Mouse (Mus musculus): Measurements from ENCODE around the gene Hs6st3.
"Not testable (repeated sequence)": the region's sequence is repeated elsewhere in the genome, so short reads cannot be mapped to it uniquely, and the experiment has no call there.

The Hs6st3 gene

GRCm38 (mm10) chr14:119452797-119453196 is 314.7 kb downstream of the Hs6st3 start:
- DNase-seq: no peak

- DNase-seq: no peak
Measured at GRCm38 (mm10) chr14:119464308-119464707, 326.2 kb downstream of the Hs6st3 start.

- DNase-seq: no peak
Measured at GRCm38 (mm10) chr14:119464883-119465282, 326.7 kb downstream of the Hs6st3 start.

- no peak for DNase-seq
Measured at GRCm38 (mm10) chr14:119466899-119467588, 328.9 kb downstream of the Hs6st3 start.

GRCm38 (mm10) chr14:119476582-119476981 is 338.4 kb downstream of the Hs6st3 start:
- no peak for DNase-seq

GRCm38 (mm10) chr14:119477836-119478235 is 339.7 kb downstream of the Hs6st3 start:
- DNase-seq: no peak

GRCm38 (mm10) chr14:119488978-119489703 is 351.0 kb downstream of the Hs6st3 start:
- no peak for DNase-seq

- no peak for DNase-seq
Measured at GRCm38 (mm10) chr14:119520632-119521031, 382.5 kb downstream of the Hs6st3 start.

- DNase-seq: no peak
Measured at GRCm38 (mm10) chr14:119521056-119521455, 382.9 kb downstream of the Hs6st3 start.

- no peak for DNase-seq
Measured at GRCm38 (mm10) chr14:119532889-119533546, 394.9 kb downstream of the Hs6st3 start.

GRCm38 (mm10) chr14:119540505-119540904 is 402.4 kb downstream of the Hs6st3 start:
- DNase-seq: no peak

GRCm38 (mm10) chr14:119544596-119544995 is 406.5 kb downstream of the Hs6st3 start:
- no peak for DNase-seq

- no peak for DNase-seq
Measured at GRCm38 (mm10) chr14:119558356-119558755, 420.2 kb downstream of the Hs6st3 start.

GRCm38 (mm10) chr14:119582039-119582508 is 443.9 kb downstream of the Hs6st3 start:
- DNase-seq: no peak

- DNase-seq: no peak
Measured at GRCm38 (mm10) chr14:119585069-119585468, 446.9 kb downstream of the Hs6st3 start.

GRCm38 (mm10) chr14:119587365-119587764 is 449.2 kb downstream of the Hs6st3 start:
- DNase-seq: not testable (repeated sequence)

- no peak for DNase-seq
Measured at GRCm38 (mm10) chr14:119604327-119604726, 466.2 kb downstream of the Hs6st3 start.

GRCm38 (mm10) chr14:119612793-119613192 is 474.7 kb downstream of the Hs6st3 start:
- no peak for DNase-seq

- DNase-seq: no peak
Measured at GRCm38 (mm10) chr14:119629127-119629526, 491.0 kb downstream of the Hs6st3 start.

GRCm38 (mm10) chr14:119633090-119633489 is 494.9 kb downstream of the Hs6st3 start:
- no peak for DNase-seq

- no peak for DNase-seq
Measured at GRCm38 (mm10) chr14:119633626-119634025, 495.5 kb downstream of the Hs6st3 start.

GRCm38 (mm10) chr14:119642874-119643273 is 504.7 kb downstream of the Hs6st3 start:
- DNase-seq: no peak

- DNase-seq: no peak
Measured at GRCm38 (mm10) chr14:119643840-119644239, 505.7 kb downstream of the Hs6st3 start.

- DNase-seq: no peak
Measured at GRCm38 (mm10) chr14:119656936-119657335, 518.8 kb downstream of the Hs6st3 start.
